Mouse (Mus musculus): ENCODE results near the gene Pdrg1. TPM values are rescaled to one million over a fixed set of nuclear protein-coding genes. Genes with fewer than 3 reads are reported as not detected.

Gene Pdrg1
- polyA plus RNA-seq, 2 experiments, result 90.8 to 118 TPM

DNA sequence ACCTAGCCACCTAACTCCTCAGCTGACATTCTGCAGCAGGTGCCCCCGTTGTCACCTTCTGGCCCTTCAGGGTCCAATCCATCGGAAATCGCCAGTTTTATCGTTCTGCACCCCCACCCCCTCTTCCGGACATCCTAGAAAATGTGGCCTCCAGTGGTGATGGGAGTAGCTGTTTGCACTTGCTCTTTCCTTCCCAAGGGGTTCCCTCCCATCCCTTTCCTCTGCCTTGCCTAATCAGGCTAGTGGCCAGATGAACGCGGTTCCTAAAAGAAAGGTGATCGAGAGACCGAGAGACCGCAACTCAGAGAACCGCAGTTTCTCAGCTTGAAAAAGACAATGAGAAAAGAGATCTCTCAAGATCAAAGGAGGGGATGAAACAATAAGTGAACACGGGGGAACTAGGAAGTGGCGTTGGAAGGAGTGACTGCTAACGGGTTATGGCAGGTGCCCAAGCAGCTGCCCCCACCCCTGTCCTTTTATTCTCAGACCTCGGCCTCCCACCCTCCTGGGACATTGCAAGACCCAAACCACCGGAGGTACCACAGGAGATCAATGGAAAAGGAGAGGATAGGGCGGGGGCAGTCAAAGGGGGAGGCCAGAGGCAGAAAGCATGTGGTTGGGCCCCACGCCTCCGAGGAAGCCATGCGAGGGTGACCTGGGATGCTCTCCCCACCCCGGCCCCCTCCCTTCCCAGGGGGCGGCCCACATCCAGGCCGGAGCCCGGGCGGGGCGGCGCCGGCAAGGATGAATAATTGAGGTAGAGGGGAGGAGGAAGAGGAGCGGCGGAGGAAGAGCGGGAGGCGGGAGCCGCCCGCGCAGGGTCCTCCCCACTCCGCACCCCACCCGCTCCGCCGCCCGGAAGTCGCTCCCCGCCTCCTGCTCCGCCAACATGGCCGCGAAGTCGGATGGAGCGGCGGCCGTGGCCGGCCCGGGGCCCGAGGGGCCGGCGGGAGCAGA is 16.2 kb upstream of the Pdrg1 start, which contains the start of gene Xkr7:
Gene Xkr7, plus strand, starts transcription at position 727 of the 957 bp plus-strand sequence.
- 3% methylated on average over 25 of the region's 54 CpGs for WGBS
- Histone ChIP-seq H3K4me2 (replicated peaks; ENCODE audit: low read depth, low read length, severe bottlenecking) (peak within 1 kb of the TSS; percentile 79), H3K27ac (replicated peaks; ENCODE audit: low read depth, low read length) (no peak within 1 kb of the TSS), H3K9me3 (ENCODE audit: control insufficient read depth, low read length) (no peaks in the 10 kb centered on the region), H3K9ac (ENCODE audit: low read depth, low read length, severe bottlenecking) (no peak within 1 kb of the TSS), H3K4me3 (replicated peaks; ENCODE audit: low read length) (peak within 1 kb of the TSS; percentile 39), H3K36me3 (ENCODE audit: control insufficient read depth, insufficient read depth, low read length) (no peaks in the 10 kb centered on the region), H3K27me3 (ENCODE audit: control insufficient read depth, insufficient read depth, low read length) (peaks cover 49% of the 10 kb centered on the region), H3K4me1 (ENCODE audit: control insufficient read depth, insufficient read depth, low read length) (peaks cover 6% of the 10 kb centered on the region; the same call in 1 of the 2 replicates)
- no peak for TF ChIP-seq POLR2A (IDR thresholded peaks at IDR 0.05; ENCODE audit: borderline replicate concordance, extremely low read depth, insufficient read depth, insufficient read length)
- ATAC-seq (ENCODE audit: low FRiP score, low read depth) (no peak), DNase-seq (ENCODE audit: low spot score) (no peak)

DNA sequence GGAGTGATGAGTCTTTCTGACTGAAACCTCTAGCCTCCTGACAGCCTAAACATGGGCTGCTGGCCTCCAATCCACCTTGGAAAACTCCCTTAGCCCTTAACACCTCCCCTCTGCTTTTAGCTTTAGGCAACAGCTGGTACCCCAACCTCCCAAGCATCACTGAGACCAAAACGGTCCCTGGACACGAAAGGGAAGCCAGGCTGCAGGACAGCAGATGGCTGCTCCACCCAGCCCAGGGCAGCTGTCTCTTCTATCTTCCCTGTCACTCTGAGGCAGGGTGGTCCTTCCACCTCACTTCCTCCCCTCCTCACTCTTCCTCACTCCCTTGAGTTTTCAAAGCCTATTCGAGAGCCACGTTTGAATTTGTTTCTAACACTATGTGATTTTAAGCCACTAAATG is 15.2 kb upstream of the Pdrg1 start:
- H3K4me2 ChIP-seq (replicated peaks; ENCODE audit: low read depth, low read length, severe bottlenecking), result no peak overlapping the region
- H3K4me1 ChIP-seq (ENCODE audit: control insufficient read depth, insufficient read depth, low read length), result peaks cover 6% of the 10 kb centered on the region; the same call in 1 of the 2 replicates
- H3K36me3 ChIP-seq (ENCODE audit: control insufficient read depth, insufficient read depth, low read length), result no peaks in the 10 kb centered on the region
- H3K4me3 ChIP-seq (replicated peaks; ENCODE audit: low read length), result no peak overlapping the region
- no peak for TF ChIP-seq POLR2A (IDR thresholded peaks at IDR 0.05; ENCODE audit: borderline replicate concordance, extremely low read depth, insufficient read depth, insufficient read length)
- no peak for ATAC-seq (ENCODE audit: low FRiP score, low read depth)
- no peak overlapping the region for H3K27ac ChIP-seq (replicated peaks; ENCODE audit: low read depth, low read length)
- H3K9ac ChIP-seq (ENCODE audit: low read depth, low read length, severe bottlenecking), result no peak overlapping the region
- no peaks in the 10 kb centered on the region for H3K9me3 ChIP-seq (ENCODE audit: control insufficient read depth, low read length)
- no peak for DNase-seq (ENCODE audit: low spot score)
- 16% methylated on average over 4 of the region's 4 CpGs for WGBS
- peaks cover 49% of the 10 kb centered on the region for H3K27me3 ChIP-seq (ENCODE audit: control insufficient read depth, insufficient read depth, low read length)

DNA sequence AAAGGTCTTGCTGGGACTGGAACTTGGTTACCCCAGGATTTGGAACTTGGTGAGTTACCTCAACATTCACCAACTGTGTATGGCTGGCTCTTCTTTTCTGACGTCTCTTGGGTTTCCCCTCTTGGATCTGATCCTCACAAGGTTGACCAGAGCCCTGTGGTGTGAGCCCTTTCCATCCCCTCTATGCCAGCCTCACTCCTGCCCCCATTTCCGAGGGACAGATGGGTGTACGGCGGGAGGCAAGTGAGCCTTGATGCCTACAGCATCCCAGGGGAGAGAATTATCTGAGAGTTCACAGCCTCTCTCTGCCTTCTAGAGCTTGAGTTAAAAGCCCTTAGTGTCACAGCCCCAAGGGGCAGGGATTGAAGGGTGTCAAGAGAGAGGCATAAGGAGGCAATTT is 12.3 kb upstream of the Pdrg1 start:
- H3K27me3 ChIP-seq (ENCODE audit: control insufficient read depth, insufficient read depth, low read length), result peaks cover 32% of the 10 kb centered on the region
- DNase-seq (ENCODE audit: low spot score) (no peak), ATAC-seq (ENCODE audit: low FRiP score, low read depth) (no peak)
- 47% methylated on average over 4 of the region's 4 CpGs for WGBS
- no peak overlapping the region for H3K4me3 ChIP-seq (replicated peaks; ENCODE audit: low read length)
- peaks cover 6% of the 10 kb centered on the region; the same call in 1 of the 2 replicates for H3K4me1 ChIP-seq (ENCODE audit: control insufficient read depth, insufficient read depth, low read length)
- H3K27ac ChIP-seq (replicated peaks; ENCODE audit: low read depth, low read length), result no peak overlapping the region
- no peak overlapping the region for H3K4me2 ChIP-seq (replicated peaks; ENCODE audit: low read depth, low read length, severe bottlenecking)
- H3K9me3 ChIP-seq (ENCODE audit: control insufficient read depth, low read length), result no peaks in the 10 kb centered on the region
- no peak overlapping the region for H3K9ac ChIP-seq (ENCODE audit: low read depth, low read length, severe bottlenecking)
- TF ChIP-seq POLR2A (IDR thresholded peaks at IDR 0.05; ENCODE audit: borderline replicate concordance, extremely low read depth, insufficient read depth, insufficient read length), result no peak
- H3K36me3 ChIP-seq (ENCODE audit: control insufficient read depth, insufficient read depth, low read length), result no peaks in the 10 kb centered on the region

DNA sequence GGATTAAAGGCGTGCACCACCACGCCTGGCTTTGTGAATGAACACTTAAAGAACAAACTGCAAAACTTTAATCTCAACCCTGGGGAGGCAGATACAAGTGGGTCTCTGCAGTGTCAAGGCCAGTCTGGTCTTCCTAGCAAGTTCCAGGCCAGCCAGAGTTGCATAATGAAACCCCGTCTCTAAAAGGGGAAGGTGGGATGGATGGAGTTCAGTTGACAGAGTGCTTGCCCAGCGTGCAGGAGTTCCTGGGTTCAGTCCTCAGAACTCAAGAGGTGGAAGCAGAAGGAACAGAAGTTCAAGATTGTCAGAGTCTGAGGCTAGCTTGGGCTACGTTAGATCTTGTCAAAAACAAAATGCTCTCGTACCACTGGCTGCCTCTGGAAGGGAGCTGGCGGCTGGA is 10.8 kb upstream of the Pdrg1 start:
- H3K9me3 ChIP-seq (ENCODE audit: control insufficient read depth, low read length), result no peaks in the 10 kb centered on the region
- no peak overlapping the region for H3K27ac ChIP-seq (replicated peaks; ENCODE audit: low read depth, low read length)
- no peak overlapping the region for H3K4me2 ChIP-seq (replicated peaks; ENCODE audit: low read depth, low read length, severe bottlenecking)
- no peak overlapping the region for H3K4me3 ChIP-seq (replicated peaks; ENCODE audit: low read length)
- no peak for TF ChIP-seq POLR2A (IDR thresholded peaks at IDR 0.05; ENCODE audit: borderline replicate concordance, extremely low read depth, insufficient read depth, insufficient read length)
- H3K4me1 ChIP-seq (ENCODE audit: control insufficient read depth, insufficient read depth, low read length), result no peaks in the 10 kb centered on the region
- no peak overlapping the region for H3K9ac ChIP-seq (ENCODE audit: low read depth, low read length, severe bottlenecking)
- WGBS, result 76% methylated on average over 7 of the region's 7 CpGs
- ATAC-seq (ENCODE audit: low FRiP score, low read depth) (no peak), DNase-seq (ENCODE audit: low spot score) (no peak)
- H3K27me3 ChIP-seq (ENCODE audit: control insufficient read depth, insufficient read depth, low read length), result peaks cover 17% of the 10 kb centered on the region
- no peaks in the 10 kb centered on the region for H3K36me3 ChIP-seq (ENCODE audit: control insufficient read depth, insufficient read depth, low read length)

DNA sequence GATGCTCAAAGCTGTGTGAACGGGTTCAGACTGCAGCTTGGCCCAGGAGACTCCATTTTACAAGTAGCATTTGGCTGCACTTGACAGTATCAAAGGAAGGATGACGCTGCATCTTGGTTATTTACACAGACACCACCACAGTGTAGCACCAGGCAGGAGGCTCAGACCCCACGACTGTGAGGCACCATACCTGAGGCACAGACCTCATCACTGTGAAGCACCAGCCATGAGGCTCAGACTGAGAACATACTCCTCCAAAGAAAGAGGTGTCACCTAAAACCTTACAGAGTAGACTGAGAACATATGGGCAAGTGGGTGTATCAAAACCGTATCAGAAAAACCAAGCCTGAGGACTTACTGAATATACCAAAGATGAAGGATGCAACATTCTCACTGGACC is 7.6 kb upstream of the Pdrg1 start:
- DNase-seq (ENCODE audit: low spot score), result no peak
- Histone ChIP-seq H3K4me1 (ENCODE audit: control insufficient read depth, insufficient read depth, low read length) (no peaks in the 10 kb centered on the region), H3K9ac (ENCODE audit: low read depth, low read length, severe bottlenecking) (no peak overlapping the region), H3K36me3 (ENCODE audit: control insufficient read depth, insufficient read depth, low read length) (no peaks in the 10 kb centered on the region), H3K4me3 (replicated peaks; ENCODE audit: low read length) (no peak overlapping the region), H3K9me3 (ENCODE audit: control insufficient read depth, low read length) (no peaks in the 10 kb centered on the region), H3K27ac (replicated peaks; ENCODE audit: low read depth, low read length) (no peak overlapping the region), H3K27me3 (ENCODE audit: control insufficient read depth, insufficient read depth, low read length) (no peaks in the 10 kb centered on the region), H3K4me2 (replicated peaks; ENCODE audit: low read depth, low read length, severe bottlenecking) (no peak overlapping the region)
- WGBS, result 55% methylated on average over 4 of the region's 4 CpGs
- no peak for ATAC-seq (ENCODE audit: low FRiP score, low read depth)
- no peak for TF ChIP-seq POLR2A (IDR thresholded peaks at IDR 0.05; ENCODE audit: borderline replicate concordance, extremely low read depth, insufficient read depth, insufficient read length)
